ENCODE assay signal across 8 mouse cellular contexts in genomic region chr5:149228700-149229618, GRCm38 (mm10). TPM values are rescaled to one million over a fixed set of nuclear protein-coding genes. Genes with fewer than 3 reads are reported as not detected.
A peak's percentile ranks its signal among the peaks of the same experiment; 100 is the strongest.
DNase-seq lines count a peak whose midpoint lies in the region; ATAC-seq lines count a peak whose summit lies in the region.

No protein-coding gene starts in this region.

- H3K4me3 ChIP-seq in brown adipose tissue, adult 24 weeks (ENCODE audit: insufficient read depth, low read depth, low read length), result peak overlapping the region; percentile 88
- H3K4me3 ChIP-seq in heart, embryonic 13.5 days, result peak overlapping the region; percentile 51
- peak overlapping the region; percentile 64 for H3K4me3 ChIP-seq in liver, embryonic 12.5 days
- H3K4me3 ChIP-seq in stomach, embryonic 15.5 days (replicated peaks), result peak overlapping the region; percentile 50

- peak overlapping the region; percentile 95 for H3K27ac ChIP-seq in brown adipose tissue, adult 24 weeks (replicated peaks; ENCODE audit: low read depth, low read length)
- peak overlapping the region; percentile 91 for H3K27ac ChIP-seq in heart, embryonic 13.5 days (replicated peaks)
- peak overlapping the region; percentile 75 for H3K27ac ChIP-seq in liver, embryonic 12.5 days
- peak overlapping the region; percentile 90 for H3K27ac ChIP-seq in stomach, embryonic 15.5 days

- H3K4me1 ChIP-seq in brown adipose tissue, adult 24 weeks (ENCODE audit: control insufficient read depth, insufficient read depth, insufficient read length, low read length), result no peaks in the 10 kb centered on the region
- H3K4me1 ChIP-seq in heart, embryonic 13.5 days, result peaks cover 16% of the 10 kb centered on the region
- H3K4me1 ChIP-seq in liver, embryonic 12.5 days, result peaks cover 23% of the 10 kb centered on the region
- no peaks in the 10 kb centered on the region for H3K4me1 ChIP-seq in stomach, embryonic 15.5 days

- 3% methylated on average over 55 of the region's 55 CpGs for WGBS in heart, embryonic 13.5 days
- 3% methylated on average over 55 of the region's 55 CpGs for WGBS in liver, embryonic 12.5 days (ENCODE audit: insufficient replicate concordance)
- 2% methylated on average over 55 of the region's 55 CpGs for WGBS in stomach, embryonic 15.5 days

- H3K9me3 ChIP-seq in heart, embryonic 13.5 days, result no peaks in the 10 kb centered on the region
- H3K9me3 ChIP-seq in liver, embryonic 12.5 days (replicated peaks), result no peaks in the 10 kb centered on the region
- no peaks in the 10 kb centered on the region for H3K9me3 ChIP-seq in stomach, embryonic 15.5 days

- H3K4me2 ChIP-seq in heart, embryonic 13.5 days, result peak overlapping the region; percentile 65
- H3K4me2 ChIP-seq in liver, embryonic 12.5 days, result peak overlapping the region; percentile 75
- H3K4me2 ChIP-seq in stomach, embryonic 15.5 days, result peak overlapping the region; percentile 44

- peak overlapping the region; percentile 83 for H3K9ac ChIP-seq in heart, embryonic 13.5 days
- H3K9ac ChIP-seq in liver, embryonic 12.5 days, result peak overlapping the region; percentile 63
- H3K9ac ChIP-seq in stomach, embryonic 15.5 days, result peak overlapping the region; percentile 19; the same call in 1 of the 2 replicates

- H3K27me3 ChIP-seq in heart, embryonic 13.5 days (replicated peaks), result no peaks in the 10 kb centered on the region
- H3K27me3 ChIP-seq in liver, embryonic 12.5 days (replicated peaks), result no peaks in the 10 kb centered on the region
- H3K27me3 ChIP-seq in stomach, embryonic 15.5 days (replicated peaks), result no peaks in the 10 kb centered on the region

- peak; percentile 94 for DNase-seq in CD4-positive, CD25-positive, alpha-beta regulatory T cell, adult 2 months (ENCODE audit: low read depth, low spot score)
- DNase-seq in fat pad, adult 2 months (ENCODE audit: extremely low read depth, low read depth, low spot score), result peak; percentile 13
- peak; percentile 98 for DNase-seq in kidney, postnatal 10 days
- peak; percentile 97 for DNase-seq in natural killer cell, adult 2 months (ENCODE audit: low spot score in 2 of 2)

- peak; percentile 99 for ATAC-seq in heart, embryonic 13.5 days (ENCODE audit: extremely low read depth, insufficient number of reproducible peaks, low FRiP score, low TSS enrichment)
- peak; percentile 100 for ATAC-seq in liver, embryonic 12.5 days
- peak; percentile 100 for ATAC-seq in stomach, embryonic 15.5 days (ENCODE audit: insufficient read depth, low FRiP score, low read depth)

- no peaks in the 10 kb centered on the region for H3K36me3 ChIP-seq in heart, embryonic 13.5 days
- no peaks in the 10 kb centered on the region for H3K36me3 ChIP-seq in liver, embryonic 12.5 days
- H3K36me3 ChIP-seq in stomach, embryonic 15.5 days, result no peaks in the 10 kb centered on the region

RNA-seq across cellular contexts. Expression of gene Alox5ap, which starts 35.6 kb away (rescaled TPM):
- 9.8 and 12.4 TPM in 2 replicates for polyA plus RNA-seq in brown adipose tissue, adult 24 weeks (2012; ENCODE audit: insufficient read depth, insufficient read length, missing spikeins)
- 7.2 and 8.1 TPM in 2 replicates for polyA plus RNA-seq in heart, embryonic 13.5 days (2015; fragmentation: Nextera tagmentation; extraction: Ambion mirVana)
- polyA plus RNA-seq in liver, embryonic 12.5 days (2016; fragmentation: Nextera tagmentation; extraction: Ambion mirVana), result 17.9 and 18.6 TPM in 2 replicates
- 26.1 and 32.2 TPM in 2 replicates for polyA plus RNA-seq in stomach, embryonic 15.5 days (2015; fragmentation: Nextera tagmentation; extraction: Ambion mirVana)

RNA-seq across cellular contexts. Expression of gene Hmgb1, which starts 44.7 kb away (rescaled TPM):
- 51.1 and 59.6 TPM in 2 replicates for polyA plus RNA-seq in brown adipose tissue, adult 24 weeks (2012; ENCODE audit: insufficient read depth, insufficient read length, missing spikeins)
- polyA plus RNA-seq in heart, embryonic 13.5 days (2015; fragmentation: Nextera tagmentation; extraction: Ambion mirVana), result 675 and 751 TPM in 2 replicates
- 682 and 741 TPM in 2 replicates for polyA plus RNA-seq in liver, embryonic 12.5 days (2016; fragmentation: Nextera tagmentation; extraction: Ambion mirVana)
- polyA plus RNA-seq in stomach, embryonic 15.5 days (2015; fragmentation: Nextera tagmentation; extraction: Ambion mirVana), result 1,196 and 1,237 TPM in 2 replicates

RNA-seq across cellular contexts. Expression of gene Uspl1, which starts 44.8 kb away (rescaled TPM):
- polyA plus RNA-seq in brown adipose tissue, adult 24 weeks (2012; ENCODE audit: insufficient read depth, insufficient read length, missing spikeins), result 12.2 and 20.9 TPM in 2 replicates
- 29.4 and 30.1 TPM in 2 replicates for polyA plus RNA-seq in heart, embryonic 13.5 days (2015; fragmentation: Nextera tagmentation; extraction: Ambion mirVana)
- polyA plus RNA-seq in liver, embryonic 12.5 days (2016; fragmentation: Nextera tagmentation; extraction: Ambion mirVana), result 32.5 and 37.1 TPM in 2 replicates
- polyA plus RNA-seq in stomach, embryonic 15.5 days (2015; fragmentation: Nextera tagmentation; extraction: Ambion mirVana), result 32.0 and 37.0 TPM in 2 replicates

Comparison
In these comparisons a context has a peak if more than half of its experiments do, and no peak if none do; other contexts are left out.
1. Peak in every context shown above with its lines: DNase-seq, ATAC-seq, H3K4me3 ChIP-seq and H3K27ac ChIP-seq.
2. DNase-seq: peak in every context shown above with its lines; median percentile 98 in kidney, postnatal 10 days; 97 in natural killer cell, adult 2 months; 94 in CD4-positive, CD25-positive, alpha-beta regulatory T cell, adult 2 months; 13 in fat pad, adult 2 months.
3. H3K9ac ChIP-seq: peak in every context shown above with its lines; median percentile 83 in heart, embryonic 13.5 days; 63 in liver, embryonic 12.5 days; 19 in stomach, embryonic 15.5 days.
4. RNA of gene Hmgb1, which starts 44.7 kb away (polyA plus RNA-seq): 1,196 to 1,237 TPM in stomach, embryonic 15.5 days, 682 to 741 TPM in liver, embryonic 12.5 days and 675 to 751 TPM in heart, embryonic 13.5 days; 51.1 to 59.6 TPM in brown adipose tissue, adult 24 weeks; every median in the first group is over 10 times any median in the second.